Mouse (Mus musculus) stomach, postnatal 0 days (tissue): ENCODE data around the gene Acvrl1. TPM values are rescaled to one million over a fixed set of nuclear protein-coding genes. Genes with fewer than 3 reads are reported as not detected.
A peak's percentile ranks its signal among the peaks of the same experiment; 100 is the strongest.

Source experiments
- ATAC-seq: fragments of 200-750 bp; cut with Nextera tagmentation; 2 replicates; pipeline ENCODE4 v1.8.0; 2017; ENCODE audit not compliant: low FRiP score, low TSS enrichment
- DNase-seq: peaks from one replicate; pipeline ENCODE4 v3.0.0-alpha.2; 2016; ENCODE audit warnings: low spot score
- H3K27ac ChIP-seq: fragments of 300-500 bp; sonication (generic); replicated peaks from 2 replicates; pipeline ENCODE4 v1.5.1; 2014; ENCODE audit warnings: mild to moderate bottlenecking, control low read depth
- H3K27me3 ChIP-seq: fragments of 300-500 bp; sonication (generic); 2 replicates; pipeline ENCODE4 v1.6.1; 2014; ENCODE audit warnings: low read length; ENCODE audit not compliant: control insufficient read depth, insufficient read depth
- H3K36me3 ChIP-seq: fragments of 300-500 bp; sonication (generic); 2 replicates; pipeline ENCODE4 v1.6.1; 2014; ENCODE audit warnings: low read length, mixed read lengths; ENCODE audit not compliant: control insufficient read depth, insufficient read depth
- H3K4me1 ChIP-seq: fragments of 300-500 bp; sonication (generic); replicated peaks from 2 replicates; pipeline ENCODE4 v1.6.1; 2014; ENCODE audit warnings: antibody characterized with exemption; ENCODE audit not compliant: control insufficient read depth, insufficient read depth
- H3K4me2 ChIP-seq: fragments of 300-500 bp; sonication (generic); replicated peaks from 2 replicates; pipeline ENCODE4 v1.6.1; 2014; ENCODE audit warnings: low read depth, mild to moderate bottlenecking, control low read depth, moderate library complexity
- H3K4me3 ChIP-seq: fragments of 300-500 bp; sonication (generic); 2 replicates; pipeline ENCODE4 v1.5.1; 2014; ENCODE audit warnings: low read depth, low read length, control low read depth
- H3K9ac ChIP-seq: fragments of 300-500 bp; sonication (generic); 2 replicates; pipeline ENCODE4 v1.6.1; 2014; ENCODE audit warnings: mild to moderate bottlenecking, low read length, control low read depth, mixed read lengths
- H3K9me3 ChIP-seq: fragments of 300-500 bp; sonication (generic); 2 replicates; pipeline ENCODE4 v1.6.1; 2016; ENCODE audit warnings: low read length; ENCODE audit not compliant: control insufficient read depth
- CTCF ChIP-seq: IDR thresholded peaks from 2 replicates; pipeline ENCODE4 v1.5.1; 2016; ENCODE audit warnings: antibody characterized with exemption, low read depth, mild to moderate bottlenecking, moderate library complexity
- EP300 ChIP-seq: optimal IDR thresholded peaks from 2 replicates; pipeline ENCODE3; 2016; ENCODE audit warnings: antibody characterized with exemption
- WGBS: fragments of 180-500 bp; shearing (Covaris S2); extraction: QIAGEN DNeasy Blood & Tissue Kit; methylation state at CpG from one replicate; pipeline ENCODE4 v1.1.7; 2014; 5-methylcytosine and 5-hydroxymethylcytosine counted together
- polyA plus RNA-seq: library from polyadenylated mRNA; unstranded; fragments of >200 nt; fragmentation: Nextera tagmentation; extraction: Ambion mirVana; gene quantifications from 2 replicates; pipeline ENCODE4 v1.2.1, GENCODE M21; 2015

Acvrl1 gene
- polyA plus RNA-seq, 1 experiment from 2014 or later: 15.2 TPM

DNA sequence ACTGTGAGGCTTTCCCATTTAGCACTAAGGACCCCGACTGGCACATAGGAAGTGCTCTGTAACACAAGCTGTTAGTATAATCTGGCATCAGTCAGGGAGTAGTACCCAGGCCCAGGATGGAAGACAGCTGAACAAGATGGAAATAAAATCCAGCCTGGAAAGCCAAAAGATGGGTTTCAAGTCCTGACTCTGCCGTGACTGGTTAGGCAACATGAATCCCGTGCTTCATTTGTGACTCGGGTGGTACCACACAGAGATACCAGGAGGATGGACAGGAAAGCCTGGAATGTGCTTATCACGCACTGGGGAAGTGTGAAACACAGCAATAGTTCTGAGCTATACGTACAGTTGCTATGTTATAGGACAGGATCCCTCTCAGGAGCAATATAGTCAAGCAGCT, 12.3 kb downstream of the Acvrl1 start:
- TF ChIP-seq CTCF: no peak
- no peak for TF ChIP-seq EP300
- DNase-seq: no peak
- Histone ChIP-seq H3K4me1 (peaks cover 20% of the 10 kb centered on the region; the same call in 1 of the 2 replicates), H3K27me3 (no peaks in the 10 kb centered on the region), H3K4me2 (no peak overlapping the region; the same call in 1 of the 2 replicates), H3K9me3 (no peaks in the 10 kb centered on the region), H3K9ac (peak overlapping the region; percentile 2), H3K27ac (peak overlapping the region; percentile 75), H3K36me3 (peaks cover 10% of the 10 kb centered on the region), H3K4me3 (no peak overlapping the region)
- no peak for ATAC-seq
- 43% methylated on average over 6 of the region's 6 CpGs for WGBS

DNA sequence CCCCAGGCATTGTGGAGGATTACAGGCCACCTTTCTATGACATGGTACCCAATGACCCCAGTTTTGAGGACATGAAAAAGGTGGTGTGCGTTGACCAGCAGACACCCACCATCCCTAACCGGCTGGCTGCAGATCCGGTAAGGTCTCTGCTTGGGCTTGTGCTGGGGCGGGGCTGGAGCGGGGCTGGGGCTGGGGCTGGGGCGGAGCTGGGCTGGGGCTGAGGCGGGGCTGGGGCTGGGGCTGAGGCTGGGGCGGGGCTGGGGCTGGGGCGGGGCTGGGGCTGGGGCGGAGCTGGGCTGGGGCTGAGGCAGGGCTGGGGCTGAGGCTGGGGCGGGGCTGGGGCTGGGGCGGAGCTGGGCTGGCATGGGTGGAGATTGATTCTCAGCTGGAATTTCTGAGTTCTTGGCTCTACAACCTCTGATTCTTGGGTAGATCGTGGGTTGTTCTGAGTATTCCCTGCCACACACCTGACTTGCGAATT, 12.8 kb downstream of the Acvrl1 start:
- DNase-seq (peak; percentile 92), ATAC-seq (peak; percentile 55)
- H3K36me3 ChIP-seq: peaks cover 10% of the 10 kb centered on the region
- peak overlapping the region; percentile 75 for H3K27ac ChIP-seq
- no peak overlapping the region for H3K4me3 ChIP-seq
- no peaks in the 10 kb centered on the region for H3K27me3 ChIP-seq
- 3% methylated on average over 9 of the region's 14 CpGs for WGBS
- H3K9me3 ChIP-seq: no peaks in the 10 kb centered on the region
- H3K9ac ChIP-seq: peak overlapping the region; percentile 2; the same call in 1 of the 2 replicates
- H3K4me1 ChIP-seq: peaks cover 20% of the 10 kb centered on the region
- no peak overlapping the region; the same call in 1 of the 2 replicates for H3K4me2 ChIP-seq
- TF ChIP-seq CTCF (no peak), EP300 (no peak)

DNA sequence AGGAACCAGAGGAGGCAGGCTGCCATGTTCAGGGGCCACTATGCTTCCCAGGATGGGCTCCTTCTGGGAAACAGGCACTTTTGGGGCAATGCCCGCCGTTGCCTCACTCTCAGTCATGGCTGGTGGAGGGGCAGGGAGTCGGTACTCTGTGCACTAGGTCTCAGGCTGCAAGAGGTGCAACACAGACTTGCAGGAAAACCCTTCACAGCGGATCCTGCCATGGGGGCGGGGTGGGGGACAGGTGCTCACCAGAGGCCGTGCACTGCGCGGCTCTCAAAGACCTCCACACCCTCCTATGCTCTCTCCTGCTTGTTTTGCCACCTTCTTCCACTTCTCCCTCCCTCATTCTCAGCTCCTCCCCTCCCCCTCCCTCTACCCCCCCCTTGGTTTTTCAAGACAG, 14.3 kb downstream of the Acvrl1 start:
- Histone ChIP-seq H3K4me1 (peaks cover 23% of the 10 kb centered on the region), H3K4me2 (no peak overlapping the region), H3K27me3 (no peaks in the 10 kb centered on the region), H3K36me3 (peaks cover 2% of the 10 kb centered on the region), H3K9ac (no peak overlapping the region), H3K4me3 (no peak overlapping the region), H3K9me3 (no peaks in the 10 kb centered on the region), H3K27ac (0 out of 2 replicates have a peak overlapping the region, but pooled peaks have one; percentile 8)
- WGBS: 51% methylated on average over 8 of the region's 8 CpGs
- no peak for DNase-seq
- no peak for ATAC-seq
- TF ChIP-seq EP300 (no peak), CTCF (no peak)

DNA sequence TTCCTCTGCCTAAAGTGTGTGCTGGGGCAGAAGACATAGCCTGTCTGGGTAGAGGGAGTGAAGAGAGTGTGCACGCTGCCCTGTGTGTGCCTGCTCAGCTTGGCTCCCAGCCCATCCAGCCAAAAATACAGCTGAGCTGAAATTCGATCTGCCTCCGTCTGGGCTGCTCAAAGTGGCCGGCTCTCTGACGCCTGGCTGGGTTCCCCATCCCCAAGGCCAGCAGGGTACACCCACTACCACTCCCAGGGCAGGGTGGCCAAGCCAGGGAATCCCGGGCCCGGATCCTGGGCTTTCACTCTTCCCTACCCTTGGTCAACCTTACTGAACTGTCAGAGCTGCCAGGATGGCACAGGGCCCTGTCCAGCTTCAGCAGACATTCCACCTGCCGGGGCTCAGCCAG, 15.2 kb downstream of the Acvrl1 start:
- DNase-seq (peak; percentile 54), ATAC-seq (no peak)
- H3K4me1 ChIP-seq: peaks cover 29% of the 10 kb centered on the region
- no peaks in the 10 kb centered on the region for H3K27me3 ChIP-seq
- no peak overlapping the region; the same call in 1 of the 2 replicates for H3K4me2 ChIP-seq
- peaks cover 2% of the 10 kb centered on the region; the same call in 1 of the 2 replicates for H3K36me3 ChIP-seq
- H3K4me3 ChIP-seq: no peak overlapping the region
- TF ChIP-seq CTCF (0 out of 2 replicates have a peak, but pooled peaks have one; percentile 1), EP300 (no peak)
- peak overlapping the region; percentile 86 for H3K27ac ChIP-seq
- H3K9ac ChIP-seq: peak overlapping the region; percentile 18; the same call in 1 of the 2 replicates
- no peaks in the 10 kb centered on the region for H3K9me3 ChIP-seq
- 17% methylated on average over 8 of the region's 8 CpGs for WGBS

DNA sequence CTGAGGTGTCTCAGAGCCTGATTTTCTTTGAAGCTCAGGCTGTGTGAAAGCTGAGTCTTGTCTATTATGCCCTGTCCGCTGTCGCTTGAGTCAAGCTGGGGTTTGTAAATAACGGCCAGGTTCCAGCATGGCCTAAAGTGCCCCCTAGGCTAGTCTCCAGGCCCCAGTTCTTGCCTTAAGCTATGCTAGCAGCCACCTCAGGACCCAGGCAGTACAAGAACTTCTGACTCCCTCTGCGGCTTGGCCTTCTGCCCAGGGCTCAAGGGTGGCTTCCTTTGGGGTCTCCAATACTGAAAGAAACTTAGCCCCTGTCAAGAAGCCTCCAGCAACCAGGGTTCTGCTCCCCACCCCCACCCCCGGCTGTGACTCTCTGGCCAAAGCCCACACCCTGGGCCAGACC, 15.9 kb downstream of the Acvrl1 start:
- Histone ChIP-seq H3K4me3 (no peak overlapping the region), H3K4me2 (peak overlapping the region; percentile 14; the same call in 1 of the 2 replicates), H3K27me3 (no peaks in the 10 kb centered on the region), H3K4me1 (peaks cover 29% of the 10 kb centered on the region), H3K27ac (peak overlapping the region; percentile 86), H3K9ac (0 out of 2 replicates have a peak overlapping the region, but pooled peaks have one; percentile 23), H3K9me3 (no peaks in the 10 kb centered on the region), H3K36me3 (peaks cover 2% of the 10 kb centered on the region; the same call in 1 of the 2 replicates)
- 71% methylated on average over 5 of the region's 5 CpGs for WGBS
- DNase-seq (peak; percentile 24), ATAC-seq (no peak)
- TF ChIP-seq CTCF (no peak), EP300 (no peak)

DNA sequence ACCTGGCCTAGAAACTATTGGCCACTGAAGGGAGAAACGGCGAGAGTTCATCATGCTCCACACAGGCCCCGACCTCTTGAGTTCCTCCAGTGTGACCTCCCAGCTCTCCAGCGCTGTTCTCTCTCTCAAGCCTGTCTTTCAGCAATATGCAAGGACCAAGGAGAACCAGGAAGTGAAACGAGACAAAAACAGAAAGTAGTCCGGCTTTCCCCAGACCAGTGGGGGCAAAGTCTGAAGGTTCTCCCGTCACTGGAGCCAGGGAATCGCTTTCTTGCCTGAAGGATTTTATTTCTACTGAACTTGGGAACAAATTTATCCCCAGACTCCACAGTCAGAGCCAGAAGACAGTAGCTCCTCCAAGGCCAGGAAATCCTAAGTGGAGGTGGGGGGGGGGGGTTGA, 16.5 kb downstream of the Acvrl1 start:
- Histone ChIP-seq H3K4me3 (no peak overlapping the region), H3K4me1 (peaks cover 23% of the 10 kb centered on the region), H3K9ac (peak overlapping the region; percentile 27; the same call in 1 of the 2 replicates), H3K27ac (peak overlapping the region; percentile 86), H3K36me3 (no peaks in the 10 kb centered on the region; the same call in 1 of the 2 replicates), H3K9me3 (no peaks in the 10 kb centered on the region), H3K27me3 (no peaks in the 10 kb centered on the region), H3K4me2 (peak overlapping the region; percentile 40)
- TF ChIP-seq EP300 (no peak), CTCF (no peak)
- peak; percentile 73 for DNase-seq
- 54% methylated on average over 8 of the region's 8 CpGs for WGBS
- ATAC-seq: no peak
